Mouse (Mus musculus) heart, postnatal 0 days (tissue): ENCODE measurements around the gene Igll1.
A peak's percentile ranks its signal among the peaks of the same experiment; 100 is the strongest.

Experiments used
- CTCF ChIP-seq: IDR thresholded peaks from 2 replicates; pipeline ENCODE4 v1.5.1; 2016; ENCODE audit warnings: antibody characterized with exemption, control low read depth, low read depth
- EP300 ChIP-seq: IDR thresholded peaks from 2 replicates; pipeline ENCODE4 v1.6.1; 2016; ENCODE audit warnings: antibody characterized with exemption, low read depth

DNA sequence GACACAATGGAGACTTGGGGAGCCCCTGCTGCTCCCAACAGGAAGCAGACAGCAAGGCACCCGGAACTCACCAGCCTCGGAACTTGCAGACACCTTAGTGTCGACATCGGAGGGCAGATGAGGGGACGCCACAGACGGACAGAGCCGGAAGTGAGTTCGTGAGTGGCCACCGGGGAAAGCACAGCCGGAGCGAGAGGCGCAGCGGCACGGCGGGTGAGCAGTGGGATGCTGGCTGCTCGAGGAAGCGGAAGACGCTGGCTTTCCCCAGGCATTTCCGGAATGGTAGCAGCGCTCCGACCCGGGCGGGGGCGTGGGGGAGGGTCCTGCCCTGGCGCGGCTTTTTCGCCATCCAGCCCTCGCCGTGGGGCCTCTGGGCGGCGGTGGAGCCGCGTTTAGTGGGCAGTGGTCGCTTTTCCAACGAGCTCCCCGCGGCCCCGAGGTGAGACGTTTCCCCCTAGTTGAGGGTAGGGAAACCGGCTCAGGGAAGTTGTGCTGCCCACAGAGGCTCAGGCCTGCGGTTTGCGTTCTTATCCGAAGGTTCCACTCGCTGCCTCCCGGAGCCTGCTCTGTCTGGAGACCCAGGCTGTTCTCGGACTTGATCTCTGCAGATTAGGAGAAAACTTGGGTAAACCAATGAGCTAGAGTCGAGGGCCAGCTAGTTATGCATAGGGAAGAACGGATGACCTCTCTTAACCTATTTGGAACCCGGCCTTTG is 7.0 kb upstream of the Igll1 start, which contains the start of the genes Top3b and Vpreb1:
- peak; percentile 57; the same call in 1 of the 2 replicates for TF ChIP-seq EP300
- peak; percentile 30; the same call in 1 of the 2 replicates for TF ChIP-seq CTCF
